Mouse (Mus musculus): Measurements from ENCODE around the gene Dysf. TPM values are rescaled to one million over a fixed set of nuclear protein-coding genes. Genes with fewer than 3 reads are reported as not detected.
A peak's percentile ranks its signal among the peaks of the same experiment; 100 is the strongest.
"Not testable (repeated sequence)": the region's sequence is repeated elsewhere in the genome, so short reads cannot be mapped to it uniquely, and the experiment has no call there.

Gene Dysf
- 8.7 and 10.8 TPM in 2 replicates for polyA plus RNA-seq (2015; fragmentation: Nextera tagmentation; extraction: Ambion mirVana)

GRCm38 (mm10) chr6:84008363-84009171 is at the start of gene Dysf:
Gene Dysf, plus strand, starts transcription at chr6:84008590.
- H3K9me3 ChIP-seq, result no peaks in the 10 kb centered on the region
- H3K4me3 ChIP-seq, result peak within 1 kb of the TSS; percentile 43
- peak; percentile 52; the same call in 1 of the 2 replicates for ATAC-seq (ENCODE audit: insufficient number of reproducible peaks, insufficient read depth, low FRiP score, low TSS enrichment, low read depth)
- under 1% methylated on average over 41 of the region's 41 CpGs for WGBS
- peak within 1 kb of the TSS; percentile 82 for H3K4me2 ChIP-seq
- H3K27me3 ChIP-seq, result peaks cover 26% of the 10 kb centered on the region
- peak within 1 kb of the TSS; percentile 66 for H3K9ac ChIP-seq
- H3K4me1 ChIP-seq, result peaks cover 29% of the 10 kb centered on the region
- no peak within 1 kb of the TSS for H3K27ac ChIP-seq
- no peaks in the 10 kb centered on the region for H3K36me3 ChIP-seq

GRCm38 (mm10) chr6:83987642-83988041 is 20.7 kb upstream of the Dysf start:
- no peak overlapping the region for H3K27ac ChIP-seq
- no peak for ATAC-seq (ENCODE audit: insufficient number of reproducible peaks, insufficient read depth, low FRiP score, low TSS enrichment, low read depth)
- WGBS, result 95% methylated on average over 5 of the region's 5 CpGs
- no peaks in the 10 kb centered on the region for H3K4me1 ChIP-seq
- no peaks in the 10 kb centered on the region for H3K9me3 ChIP-seq
- no peak overlapping the region for H3K9ac ChIP-seq
- H3K27me3 ChIP-seq, result no peaks in the 10 kb centered on the region
- no peak overlapping the region for H3K4me2 ChIP-seq
- no peak overlapping the region for H3K4me3 ChIP-seq
- H3K36me3 ChIP-seq, result peaks cover 54% of the 10 kb centered on the region

- H3K9me3 ChIP-seq, result peaks cover 3% of the 10 kb centered on the region; the same call in 1 of the 2 replicates
- no peak overlapping the region for H3K4me2 ChIP-seq
- ATAC-seq (ENCODE audit: insufficient number of reproducible peaks, insufficient read depth, low FRiP score, low TSS enrichment, low read depth), result no peak
- 59% methylated on average over 1 of the region's 1 CpGs for WGBS
- peaks cover 1% of the 10 kb centered on the region; the same call in 1 of the 2 replicates for H3K27me3 ChIP-seq
- no peak overlapping the region for H3K4me3 ChIP-seq
- no peak overlapping the region for H3K9ac ChIP-seq
- no peaks in the 10 kb centered on the region for H3K4me1 ChIP-seq
- no peak overlapping the region for H3K27ac ChIP-seq
- peaks cover 9% of the 10 kb centered on the region for H3K36me3 ChIP-seq
Measured at GRCm38 (mm10) chr6:84002716-84003115, 5.7 kb upstream of the Dysf start.

DNA sequence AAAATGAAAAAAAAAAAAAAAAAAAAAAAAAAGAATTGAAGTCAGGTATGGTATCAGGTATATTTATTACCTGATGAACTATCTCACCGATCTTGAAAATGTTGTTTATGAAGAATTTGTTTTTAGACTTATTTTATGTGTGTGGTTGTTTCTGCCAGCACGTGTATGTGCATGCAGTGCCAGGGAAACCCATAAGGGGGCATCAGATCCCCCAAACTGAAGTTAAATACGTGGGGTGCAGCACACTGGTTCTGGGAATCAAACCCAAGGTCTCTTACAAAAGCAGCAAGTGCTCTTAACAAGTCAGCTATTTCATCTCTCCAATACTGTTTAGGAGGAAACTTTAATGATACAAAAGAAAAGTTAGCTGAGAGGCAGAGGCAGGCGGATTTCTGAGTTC is 4.1 kb upstream of the Dysf start:
- peaks cover 12% of the 10 kb centered on the region for H3K4me1 ChIP-seq
- H3K9ac ChIP-seq, result no peak overlapping the region
- 88% methylated on average over 4 of the region's 4 CpGs for WGBS
- no peak for ATAC-seq (ENCODE audit: insufficient number of reproducible peaks, insufficient read depth, low FRiP score, low TSS enrichment, low read depth)
- no peak overlapping the region for H3K4me2 ChIP-seq
- no peaks in the 10 kb centered on the region for H3K36me3 ChIP-seq
- H3K27me3 ChIP-seq, result peaks cover 15% of the 10 kb centered on the region
- H3K4me3 ChIP-seq, result no peak overlapping the region
- no peak overlapping the region for H3K27ac ChIP-seq
- H3K9me3 ChIP-seq, result no peaks in the 10 kb centered on the region

DNA sequence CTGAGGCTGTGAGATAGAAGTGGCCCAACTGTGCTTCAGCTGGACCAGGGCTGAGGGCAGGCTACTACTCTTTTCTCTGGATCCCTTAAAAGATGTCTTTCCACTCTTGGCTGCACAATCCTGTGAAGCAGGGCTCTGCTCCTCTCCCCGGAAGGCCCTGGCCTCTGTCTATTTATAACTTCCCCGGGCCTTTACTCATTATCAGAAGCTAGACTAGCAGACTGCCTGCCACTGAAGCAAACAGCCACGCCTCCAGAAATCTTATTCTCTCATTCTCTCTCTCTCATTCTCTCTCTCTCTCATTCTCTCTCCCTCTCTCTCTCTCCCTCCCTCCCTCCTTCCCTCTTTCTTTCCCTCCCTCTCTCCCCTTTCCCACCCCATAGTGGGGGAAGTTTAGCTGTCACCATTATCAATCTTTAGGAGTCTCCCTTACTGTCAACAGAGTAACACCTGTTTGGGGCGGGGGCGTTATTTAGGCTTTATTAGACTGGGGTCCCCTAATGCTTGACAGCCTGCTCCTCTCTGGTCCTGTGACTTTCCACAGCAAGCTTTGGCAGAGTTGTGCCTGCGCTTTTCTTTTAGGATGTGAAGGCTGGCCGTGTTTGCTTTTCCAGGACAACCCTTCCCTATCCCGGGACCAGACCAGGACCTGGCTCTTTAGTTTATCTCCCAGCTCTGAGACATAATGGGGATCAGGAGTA is 932 bp downstream of the Dysf start:
- peaks cover 29% of the 10 kb centered on the region for H3K4me1 ChIP-seq
- H3K9ac ChIP-seq, result no peak overlapping the region
- H3K27ac ChIP-seq, result no peak overlapping the region
- H3K27me3 ChIP-seq, result peaks cover 26% of the 10 kb centered on the region
- H3K36me3 ChIP-seq, result no peaks in the 10 kb centered on the region
- no peak for ATAC-seq (ENCODE audit: insufficient number of reproducible peaks, insufficient read depth, low FRiP score, low TSS enrichment, low read depth)
- peak overlapping the region; percentile 43 for H3K4me3 ChIP-seq
- 23% methylated on average over 8 of the region's 8 CpGs for WGBS
- H3K9me3 ChIP-seq, result no peaks in the 10 kb centered on the region
- peak overlapping the region; percentile 82 for H3K4me2 ChIP-seq

- H3K27ac ChIP-seq, result no peak overlapping the region
- peaks cover 29% of the 10 kb centered on the region for H3K4me1 ChIP-seq
- ATAC-seq (ENCODE audit: insufficient number of reproducible peaks, insufficient read depth, low FRiP score, low TSS enrichment, low read depth), result no peak
- H3K9ac ChIP-seq, result 0 out of 2 replicates have a peak overlapping the region, but pooled peaks have one; percentile 40
- 0 out of 2 replicates have a peak overlapping the region, but pooled peaks have one; percentile 82 for H3K4me2 ChIP-seq
- no peaks in the 10 kb centered on the region for H3K36me3 ChIP-seq
- no peaks in the 10 kb centered on the region for H3K9me3 ChIP-seq
- peaks cover 26% of the 10 kb centered on the region for H3K27me3 ChIP-seq
- 14% methylated on average over 4 of the region's 4 CpGs for WGBS
- no peak overlapping the region for H3K4me3 ChIP-seq
Measured at GRCm38 (mm10) chr6:84009915-84010302, 1.5 kb downstream of the Dysf start.

DNA sequence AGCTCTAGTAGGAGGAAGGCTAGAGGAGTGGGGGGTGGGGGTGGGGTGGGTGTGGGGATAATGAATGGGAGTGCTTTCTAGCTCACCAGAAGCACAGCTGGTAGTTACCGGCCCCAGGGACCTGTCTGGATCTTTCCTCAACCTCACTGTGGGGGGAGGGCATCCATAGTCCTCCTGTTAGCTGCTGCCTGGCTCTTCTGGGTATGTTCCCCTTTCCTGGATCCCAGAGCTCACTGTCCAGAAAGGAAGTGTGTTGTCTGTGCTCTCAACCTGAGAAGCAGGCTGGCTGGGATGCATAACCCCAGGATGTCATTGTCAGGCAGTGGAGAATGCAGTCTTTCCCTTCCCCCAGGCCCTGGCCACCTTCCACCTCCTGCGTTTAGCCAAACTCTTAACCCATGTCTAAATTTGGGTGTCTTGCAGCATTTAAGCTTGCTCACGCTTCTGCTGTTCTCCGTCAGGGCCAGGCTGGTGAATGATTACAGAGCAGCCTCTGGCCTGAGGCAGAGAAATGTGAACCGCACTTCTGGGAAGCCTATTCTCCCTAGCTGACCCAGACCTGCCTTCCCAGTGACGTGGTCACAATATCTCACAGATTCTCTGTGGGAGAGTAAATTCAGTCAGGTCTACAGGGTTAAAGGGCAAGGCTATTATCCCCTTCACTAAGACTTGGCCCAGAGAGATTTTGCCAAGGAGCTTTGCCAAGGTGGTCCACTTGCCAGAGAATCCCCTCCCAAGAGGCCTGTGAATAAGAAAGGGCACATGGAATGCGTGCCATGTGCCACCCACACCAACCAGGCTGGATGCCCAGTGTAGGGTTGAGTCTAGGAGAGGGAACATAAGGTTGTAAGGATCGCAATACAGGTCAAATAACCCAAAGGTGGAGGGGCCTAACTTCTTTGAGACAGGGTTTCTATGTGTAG is 2.2 kb downstream of the Dysf start:
- Histone ChIP-seq H3K27ac (peak overlapping the region; percentile 7; the same call in 1 of the 2 replicates), H3K4me3 (no peak overlapping the region)

DNA sequence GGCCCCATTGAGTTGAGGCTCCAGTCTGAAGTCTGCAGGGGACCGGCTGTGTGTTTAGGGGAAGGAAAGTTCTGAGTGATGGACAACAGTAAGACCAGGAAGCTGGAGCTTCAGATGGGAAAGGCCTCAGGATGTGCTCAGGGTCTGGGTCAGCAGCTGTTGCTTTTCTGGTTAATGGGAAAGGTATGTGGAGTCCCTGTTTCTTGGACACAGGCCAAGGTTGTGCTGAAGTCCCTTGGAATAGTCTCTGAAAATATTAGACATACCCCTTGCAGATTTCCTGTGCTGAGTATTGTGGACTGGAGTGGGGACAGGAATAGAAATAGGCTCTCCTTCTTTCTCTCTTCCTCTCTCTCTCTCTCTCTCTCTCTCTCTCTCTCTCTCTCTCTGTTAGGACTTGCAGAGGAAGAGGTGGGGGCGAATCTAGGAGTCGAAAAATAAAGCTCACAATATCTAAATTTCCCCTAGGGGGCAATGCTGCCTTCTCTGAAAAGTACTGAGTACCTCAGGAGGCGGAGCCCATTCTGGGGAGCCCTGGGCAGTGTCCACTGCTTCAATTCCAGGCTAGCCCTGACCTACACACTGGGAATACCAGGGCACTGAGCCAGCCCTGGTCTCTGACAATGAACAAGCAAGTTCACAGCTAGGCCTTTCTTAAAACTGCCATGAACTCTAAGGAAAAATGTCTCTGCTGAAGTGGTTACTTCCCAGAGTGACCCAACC is 6.7 kb downstream of the Dysf start:
- not testable (repeated sequence) for ATAC-seq (ENCODE audit: insufficient number of reproducible peaks, insufficient read depth, low FRiP score, low TSS enrichment, low read depth); H3K4me2 ChIP-seq; H3K27ac ChIP-seq; H3K36me3 ChIP-seq; H3K9ac ChIP-seq; H3K9me3 ChIP-seq; H3K4me3 ChIP-seq
- whole genome bisulfite sequencing, result 45% methylated on average over 4 of the region's 4 CpGs
- peaks cover 26% of the 10 kb centered on the region for H3K27me3 ChIP-seq
- H3K4me1 ChIP-seq, result peaks cover 23% of the 10 kb centered on the region

More for the DNA sequence above, 2.2 kb downstream of the Dysf start:
- Histone ChIP-seq H3K9ac (peak overlapping the region; percentile 40; the same call in 1 of the 2 replicates), H3K27me3 (peaks cover 26% of the 10 kb centered on the region), H3K4me1 (peaks cover 29% of the 10 kb centered on the region), H3K4me2 (0 out of 2 replicates have a peak overlapping the region, but pooled peaks have one; percentile 82), H3K9me3 (no peaks in the 10 kb centered on the region), H3K36me3 (no peaks in the 10 kb centered on the region)
- 30% methylated on average over 8 of the region's 8 CpGs for WGBS
- ATAC-seq (ENCODE audit: insufficient number of reproducible peaks, insufficient read depth, low FRiP score, low TSS enrichment, low read depth), result no peak

DNA sequence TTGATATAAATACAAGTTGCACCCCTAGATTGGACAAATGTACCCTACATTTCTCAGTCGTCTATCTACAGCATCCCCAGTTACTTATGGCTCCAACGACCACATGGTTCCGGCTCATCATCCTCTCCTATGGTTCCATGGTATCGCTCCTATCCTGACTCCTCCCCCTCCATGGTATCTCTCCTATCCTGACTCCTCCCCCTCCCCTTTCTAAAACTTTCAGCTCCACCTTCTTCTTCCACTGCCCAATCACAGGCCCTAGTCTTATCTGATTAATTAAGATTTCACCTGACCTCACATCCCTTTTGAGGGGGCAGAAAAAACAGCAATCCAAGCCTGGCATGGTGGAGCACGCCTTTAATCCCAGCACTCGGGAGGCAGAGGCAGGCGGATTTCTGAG is 8.5 kb downstream of the Dysf start:
- Histone ChIP-seq H3K9me3 (no peaks in the 10 kb centered on the region), H3K4me2 (no peak overlapping the region), H3K36me3 (no peaks in the 10 kb centered on the region), H3K27ac (no peak overlapping the region), H3K9ac (no peak overlapping the region), H3K4me3 (no peak overlapping the region), H3K27me3 (peaks cover 34% of the 10 kb centered on the region), H3K4me1 (peaks cover 15% of the 10 kb centered on the region)
- WGBS, result 86% methylated on average over 7 of the region's 7 CpGs
- ATAC-seq (ENCODE audit: insufficient number of reproducible peaks, insufficient read depth, low FRiP score, low TSS enrichment, low read depth), result no peak

DNA sequence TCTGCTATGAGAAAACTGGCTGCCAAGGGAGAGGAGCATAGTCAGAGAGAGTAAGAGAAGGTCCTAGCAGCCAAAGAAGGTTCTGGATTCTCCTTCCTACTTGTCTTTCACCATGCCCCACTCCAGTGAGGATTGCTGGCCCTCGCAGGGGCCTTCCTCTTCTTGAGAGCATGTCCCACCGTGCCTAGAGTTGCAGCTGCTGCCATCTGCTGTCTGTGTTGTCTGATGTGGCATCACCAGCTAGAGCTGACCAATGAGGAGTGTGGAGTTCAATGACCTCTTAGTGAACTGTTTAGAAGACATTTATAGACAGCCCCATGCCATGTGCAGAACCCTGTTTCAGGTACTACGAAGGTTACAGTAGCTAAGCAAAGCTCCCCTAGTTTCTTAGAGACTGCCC is 9.0 kb downstream of the Dysf start:
- H3K36me3 ChIP-seq, result no peaks in the 10 kb centered on the region
- H3K27ac ChIP-seq, result no peak overlapping the region
- H3K9ac ChIP-seq, result no peak overlapping the region
- H3K9me3 ChIP-seq, result no peaks in the 10 kb centered on the region
- no peak overlapping the region for H3K4me3 ChIP-seq
- no peak for ATAC-seq (ENCODE audit: insufficient number of reproducible peaks, insufficient read depth, low FRiP score, low TSS enrichment, low read depth)
- no peak overlapping the region for H3K4me2 ChIP-seq
- H3K27me3 ChIP-seq, result peaks cover 36% of the 10 kb centered on the region
- WGBS, result 60% methylated on average over 3 of the region's 3 CpGs
- peaks cover 15% of the 10 kb centered on the region for H3K4me1 ChIP-seq

Data from embryonic facial prominence, embryonic 13.5 days (tissue).